ENCODE assay signal across 8 mouse cellular contexts in the genomic region with DNA sequence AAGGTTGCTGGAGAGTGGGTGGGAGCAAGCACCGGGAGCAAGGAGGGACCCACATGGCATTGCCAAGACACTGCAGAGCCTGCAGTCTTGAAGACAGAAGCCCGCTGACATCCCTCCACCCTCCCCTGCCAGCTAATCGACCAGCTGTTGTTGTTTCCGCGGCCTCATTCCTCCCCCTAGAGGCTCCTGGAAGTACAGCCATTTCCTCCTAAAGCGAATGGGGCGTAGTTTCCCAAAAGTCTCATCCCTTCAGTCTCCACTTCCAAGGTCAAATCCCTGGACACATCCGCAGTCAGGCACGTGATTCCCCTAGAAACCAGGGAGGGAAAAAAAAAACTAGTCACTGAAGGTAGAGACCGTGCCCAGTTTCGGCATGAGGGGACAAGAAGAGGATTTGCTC. TPM values are rescaled to one million over a fixed set of nuclear protein-coding genes. Genes with fewer than 3 reads are reported as not detected.
A peak's percentile ranks its signal among the peaks of the same experiment; 100 is the strongest.
DNase-seq lines count a peak whose midpoint lies in the region; ATAC-seq lines count a peak whose summit lies in the region.
"Had no signal": no experiment of that assay in that cellular context is flagged by ENCODE, and none has a peak within 500 bp of the region (broad histone marks: within the 10 kb centered on the region; RNA-seq: fewer than 3 reads in every experiment).

No protein-coding gene starts in this region.

- no peaks in the 10 kb centered on the region for H3K9me3 ChIP-seq in hindbrain, embryonic 13.5 days
- H3K9me3 ChIP-seq: midbrain, embryonic 12.5 days had no signal

- peak; percentile 97 for DNase-seq in R1 (ENCODE audit: low read depth, low spot score)
- DNase-seq in cerebellum, adult 9-11 months, result peak; percentile 76
- DNase-seq in frontal cortex, postnatal 36 days (ENCODE audit: low spot score in 2 of 2), result peak; percentile 67 to 70
- DNase-seq in left cerebral cortex, adult 11 months (ENCODE audit: low spot score), result peak; percentile 59
- DNase-seq in lung, postnatal 4 days, result peak; percentile 79 to 82
- peak; percentile 80 to 83 for DNase-seq in right cerebral cortex, postnatal 10 days (ENCODE audit: low spot score in 2 of 2)

- H3K4me2 ChIP-seq in hindbrain, embryonic 13.5 days, result no peak overlapping the region
- H3K4me2 ChIP-seq: midbrain, embryonic 12.5 days had no signal

- no peak overlapping the region for H3K4me3 ChIP-seq in hindbrain, embryonic 13.5 days
- H3K4me3 ChIP-seq: midbrain, embryonic 12.5 days had no signal

- peaks cover 7% of the 10 kb centered on the region for H3K4me1 ChIP-seq in hindbrain, embryonic 13.5 days (replicated peaks)
- H3K4me1 ChIP-seq: midbrain, embryonic 12.5 days had no signal

- no peaks in the 10 kb centered on the region for H3K27me3 ChIP-seq in hindbrain, embryonic 13.5 days
- H3K27me3 ChIP-seq: midbrain, embryonic 12.5 days had no signal

- no peaks in the 10 kb centered on the region for H3K36me3 ChIP-seq in hindbrain, embryonic 13.5 days

- WGBS in hindbrain, embryonic 13.5 days, result 7% methylated on average over 11 of the region's 11 CpGs

- ATAC-seq in hindbrain, embryonic 13.5 days (ENCODE audit: low FRiP score), result peak; percentile 59; the same call in 1 of the 2 replicates

- H3K27ac ChIP-seq in hindbrain, embryonic 13.5 days, result no peak overlapping the region
- H3K27ac ChIP-seq: midbrain, embryonic 12.5 days had no signal

- H3K9ac ChIP-seq in hindbrain, embryonic 13.5 days, result no peak overlapping the region
- H3K9ac ChIP-seq: midbrain, embryonic 12.5 days had no signal

RNA-seq across cellular contexts. Expression of gene Asb16, which starts 1.1 kb away (rescaled TPM):
- polyA plus RNA-seq in hindbrain, embryonic 13.5 days (2015; fragmentation: Nextera tagmentation; extraction: Ambion mirVana), result not detected in 2 replicates
- polyA plus RNA-seq: midbrain, embryonic 12.5 days had no signal

RNA-seq across cellular contexts. Expression of gene Tmub2, which starts 17.3 kb away (rescaled TPM):
- 81.3 and 82.8 TPM in 2 replicates for polyA plus RNA-seq in hindbrain, embryonic 13.5 days (2015; fragmentation: Nextera tagmentation; extraction: Ambion mirVana)

RNA-seq across cellular contexts. Expression of gene BC030867, which starts 18.8 kb away (rescaled TPM):
- polyA plus RNA-seq in hindbrain, embryonic 13.5 days (2015; fragmentation: Nextera tagmentation; extraction: Ambion mirVana), result 3.8 TPM in 2 replicates

RNA-seq across cellular contexts. Expression of gene Atxn7l3, which starts 29.0 kb away (rescaled TPM):
- 29.2 and 29.9 TPM in 2 replicates for polyA plus RNA-seq in hindbrain, embryonic 13.5 days (2015; fragmentation: Nextera tagmentation; extraction: Ambion mirVana)

RNA-seq across cellular contexts. Expression of gene Hdac5, which starts 37.5 kb away (rescaled TPM):
- polyA plus RNA-seq in hindbrain, embryonic 13.5 days (2015; fragmentation: Nextera tagmentation; extraction: Ambion mirVana), result 82.0 and 85.4 TPM in 2 replicates
